Mouse (Mus musculus): ENCODE results near the gene Slc38a3. TPM values are rescaled to one million over a fixed set of nuclear protein-coding genes. Genes with fewer than 3 reads are reported as not detected.
A peak's percentile ranks its signal among the peaks of the same experiment; 100 is the strongest.

Slc38a3 gene
- total RNA-seq (2021) = under 1 TPM; 0.33 to 0.64 TPM
- long read RNA-seq, experiment 1, partial matches to known transcripts = 0 of 1 reads
- long read RNA-seq, experiment 1, other reads (novel, unspliced or antisense) = 0 of 1 reads
- long read RNA-seq, experiment 2 = 0 reads

GRCm38 (mm10) chr9:107669480-107669945 lies at the start of gene Slc38a3:
Gene Slc38a3 (minus strand): TSS chr9:107669530.
- no peak for DNase-seq (ENCODE audit: low spot score in 2 of 2)

DNA sequence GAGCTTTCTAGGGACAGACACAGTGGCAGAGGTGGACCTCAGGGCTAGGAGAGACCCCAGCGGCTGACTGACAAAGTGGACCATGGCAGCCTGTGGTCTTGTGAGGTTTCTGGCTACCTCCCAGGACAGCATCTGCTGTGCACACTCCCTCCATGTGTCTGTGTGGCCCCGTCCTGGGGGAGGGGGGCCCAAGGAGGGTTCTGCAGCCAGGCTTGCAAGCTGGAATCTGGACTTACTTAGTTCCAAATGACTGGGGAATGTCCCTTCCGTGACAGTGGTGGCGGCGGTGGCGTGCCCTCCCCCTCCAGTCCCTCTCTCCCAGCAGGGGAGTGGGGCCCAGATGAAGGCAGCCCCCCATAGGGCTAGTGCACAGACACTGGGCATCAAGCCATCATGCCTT lies 47.6 kb upstream of the Slc38a3 start:
- DNase-seq (ENCODE audit: low spot score in 2 of 2) = no peak

GRCm38 (mm10) chr9:107715632-107716031 lies 46.3 kb upstream of the Slc38a3 start:
- DNase-seq (ENCODE audit: low spot score in 2 of 2) = no peak

DNA sequence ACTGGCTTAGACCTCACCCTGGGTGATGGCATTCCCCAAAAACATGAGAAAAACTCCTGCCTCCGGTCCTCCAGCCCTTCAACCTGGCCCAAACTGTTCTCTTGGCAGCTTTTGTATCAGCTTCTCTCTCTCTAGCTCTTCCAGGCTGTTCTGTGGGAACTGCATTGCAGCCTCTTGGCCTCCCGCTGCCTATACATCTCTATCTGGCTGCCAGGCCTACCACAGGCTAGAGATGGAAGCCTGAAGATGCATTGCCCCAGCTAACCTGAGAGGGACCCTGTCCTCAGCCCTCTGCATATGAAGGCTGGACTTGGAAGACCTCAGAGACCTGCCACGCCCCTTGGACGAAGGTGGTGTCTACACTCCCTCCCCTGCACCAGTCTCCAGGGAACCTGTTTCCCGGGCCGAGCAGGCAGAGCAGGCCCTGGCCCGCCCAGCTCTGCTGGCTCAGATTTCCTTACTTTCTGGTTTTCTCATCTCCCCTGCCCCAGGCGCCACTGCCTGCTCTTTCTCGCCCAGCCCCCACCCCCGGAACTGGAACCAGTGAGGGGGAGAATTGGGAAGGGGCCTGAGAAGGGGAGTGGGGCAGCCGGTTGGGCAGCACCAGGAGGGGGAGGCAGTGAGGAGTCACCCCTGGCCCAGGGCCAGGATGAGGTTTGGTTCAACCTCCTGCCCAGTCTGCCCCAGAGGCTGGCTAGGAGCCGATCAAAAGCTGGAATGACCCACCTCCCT lies 45.1 kb upstream of the Slc38a3 start:
- no peak for DNase-seq (ENCODE audit: low spot score in 2 of 2)

- peak; percentile 79 for DNase-seq (ENCODE audit: low spot score in 2 of 2)
These were observed 40.6 kb upstream of the Slc38a3 start, which contains the start of gene Sema3f for GRCm38 (mm10) chr9:107709697-107710483. Gene Sema3f (minus strand): TSS chr9:107710475.

- DNase-seq (ENCODE audit: low spot score in 2 of 2) = no peak
These were observed 39.9 kb upstream of the Slc38a3 start for GRCm38 (mm10) chr9:107709096-107709696.

DNA sequence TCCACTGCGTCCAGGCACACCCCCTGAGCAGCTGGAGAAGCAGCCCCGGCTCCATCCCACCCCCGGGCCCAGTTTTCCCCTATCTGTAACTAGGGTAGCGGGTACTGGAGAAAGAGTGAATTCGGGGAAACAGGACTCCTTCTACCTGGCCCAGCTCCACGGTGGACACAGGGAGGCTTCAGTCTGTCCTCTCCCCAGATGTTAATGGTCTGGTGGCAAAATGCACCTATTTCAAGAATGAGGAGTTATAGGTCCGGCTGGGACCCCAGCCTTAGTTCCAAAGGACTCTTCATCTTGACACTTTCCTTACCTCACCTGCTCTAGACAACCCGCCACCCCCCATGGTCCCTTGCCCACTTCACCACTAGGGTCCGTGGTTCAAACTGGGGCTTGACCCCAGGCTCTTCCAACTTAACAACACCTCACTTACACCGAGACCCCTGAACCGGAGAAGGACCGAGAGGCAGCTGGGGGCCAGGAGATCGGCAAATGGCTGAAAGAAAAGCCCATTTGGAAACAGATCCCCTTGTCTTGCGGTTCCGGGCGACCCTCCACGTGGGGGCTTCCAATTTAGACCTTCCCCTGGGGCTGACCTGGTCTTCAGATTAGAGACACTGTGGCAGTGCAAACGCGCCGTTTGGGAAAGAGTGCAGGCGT lies 39.2 kb upstream of the Slc38a3 start:
- DNase-seq (ENCODE audit: low spot score in 2 of 2) = no peak

DNA sequence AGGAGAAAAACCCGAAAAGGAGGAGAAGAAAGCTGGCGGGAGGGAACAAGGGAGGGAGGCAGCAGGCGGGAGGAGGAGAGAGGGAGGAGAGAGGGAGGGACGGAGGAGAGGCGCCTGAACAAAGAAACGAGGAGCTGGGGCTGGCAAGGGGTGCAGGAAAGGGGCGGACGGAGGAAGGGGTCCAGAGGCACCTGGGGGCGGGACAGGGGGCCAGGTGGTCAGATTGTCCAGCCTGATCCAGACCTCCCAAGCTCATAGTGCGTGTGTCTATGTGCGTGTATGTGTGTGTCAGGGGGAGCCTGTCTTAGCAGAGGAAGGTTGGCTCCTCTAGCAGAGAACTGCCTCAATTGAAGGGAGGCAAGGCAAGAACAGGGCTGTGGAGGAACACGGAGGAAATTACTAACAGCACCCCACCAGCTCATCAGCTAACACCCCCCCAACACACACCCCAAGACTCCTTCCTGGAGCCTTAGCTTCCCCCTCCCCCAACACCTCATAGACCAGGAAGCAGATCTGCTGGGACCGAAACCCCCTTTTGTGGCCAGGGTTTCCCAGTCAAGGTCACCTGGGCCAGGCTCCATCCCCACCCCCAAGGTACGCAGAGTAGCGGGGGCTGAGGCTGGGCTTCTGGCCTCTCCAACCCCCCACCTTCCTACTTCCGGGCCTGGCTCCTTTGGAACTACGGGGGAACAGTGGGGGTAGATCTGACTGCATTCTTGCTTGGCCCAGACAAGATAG lies 38.5 kb upstream of the Slc38a3 start:
- no peak for DNase-seq (ENCODE audit: low spot score in 2 of 2)

DNA sequence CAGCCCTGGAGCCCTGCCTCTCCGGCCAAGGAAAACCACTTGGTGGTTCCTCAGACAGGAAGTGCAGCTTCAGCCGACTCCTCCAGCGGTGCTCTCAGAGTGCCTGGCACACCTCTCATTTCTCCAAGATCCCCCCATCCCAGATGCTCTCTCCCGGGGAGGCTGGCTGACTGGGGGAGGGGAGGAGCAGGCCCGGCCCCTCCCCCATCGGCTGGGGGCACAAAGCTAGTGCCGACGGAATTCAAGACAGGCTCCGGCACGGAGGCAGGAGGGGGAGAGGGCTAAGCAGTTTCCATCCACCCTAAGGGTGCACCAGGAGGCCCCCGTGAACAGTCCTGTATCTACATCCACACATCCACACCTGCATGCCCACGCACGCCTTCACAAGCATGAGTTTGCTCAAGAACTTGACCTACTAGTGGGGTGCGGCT lies 37.5 kb upstream of the Slc38a3 start:
- no peak for DNase-seq (ENCODE audit: low spot score in 2 of 2)

- DNase-seq (ENCODE audit: low spot score in 2 of 2) = no peak
These were observed 34.2 kb upstream of the Slc38a3 start for GRCm38 (mm10) chr9:107703337-107704122.

DNA sequence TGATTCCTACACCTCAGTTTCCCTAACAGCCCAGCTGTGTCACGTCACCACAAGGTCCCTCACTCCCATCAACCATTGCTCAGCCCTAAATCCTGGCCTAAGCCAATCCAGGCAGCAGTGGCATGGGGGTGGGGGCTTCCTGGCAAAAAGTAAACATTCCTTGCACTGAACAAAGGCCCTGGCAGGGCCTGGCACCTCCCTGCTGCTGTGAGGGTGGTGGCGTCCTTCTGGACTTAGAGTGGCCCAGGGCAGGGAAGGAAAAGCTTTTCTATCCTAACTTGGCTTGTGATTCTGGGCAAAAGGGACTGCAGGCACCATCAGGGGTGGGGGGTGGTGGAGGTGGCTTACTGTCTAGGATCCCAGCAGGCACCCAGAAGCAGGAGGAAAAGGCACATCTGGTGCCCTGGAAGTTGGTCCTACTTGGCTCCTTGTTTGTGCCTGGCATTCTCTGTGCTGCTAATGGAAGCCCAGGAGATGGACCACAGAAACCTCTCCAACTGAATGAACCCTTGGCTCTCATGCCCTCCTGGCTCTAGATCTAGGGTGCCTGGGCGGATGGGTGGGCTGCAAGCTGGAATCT lies 33.4 kb upstream of the Slc38a3 start:
- DNase-seq (ENCODE audit: low spot score in 2 of 2) = no peak

- peak; percentile 66 to 75 for DNase-seq (ENCODE audit: low spot score in 2 of 2)
These were observed 32.3 kb upstream of the Slc38a3 start for GRCm38 (mm10) chr9:107701594-107701993.

DNA sequence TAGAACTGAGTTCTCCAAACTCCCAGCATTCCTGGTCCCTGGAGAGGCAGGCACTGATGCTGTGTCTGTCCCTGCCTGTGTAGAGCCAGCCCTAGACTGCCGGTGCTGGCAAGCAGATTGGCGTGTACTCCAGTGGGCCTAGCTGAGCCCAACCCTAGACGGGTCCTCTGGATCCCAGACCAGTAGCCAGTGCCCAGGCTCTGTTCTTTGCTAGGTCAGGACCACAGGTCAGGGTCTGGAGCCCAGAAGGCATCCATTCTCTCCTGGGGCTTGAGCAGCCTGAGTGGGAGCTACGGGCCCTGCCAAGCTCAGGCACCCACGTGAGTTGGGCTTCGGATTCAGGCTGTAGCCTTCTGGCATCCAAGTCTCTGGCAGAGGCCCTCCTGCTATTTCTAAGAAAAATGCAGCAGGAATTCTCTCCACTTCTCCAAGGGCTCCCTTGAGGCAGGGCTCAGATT lies 30.8 kb upstream of the Slc38a3 start:
- no peak for DNase-seq (ENCODE audit: low spot score in 2 of 2)

GRCm38 (mm10) chr9:107699376-107699980 lies 30.1 kb upstream of the Slc38a3 start:
- no peak for DNase-seq (ENCODE audit: low spot score in 2 of 2)

DNA sequence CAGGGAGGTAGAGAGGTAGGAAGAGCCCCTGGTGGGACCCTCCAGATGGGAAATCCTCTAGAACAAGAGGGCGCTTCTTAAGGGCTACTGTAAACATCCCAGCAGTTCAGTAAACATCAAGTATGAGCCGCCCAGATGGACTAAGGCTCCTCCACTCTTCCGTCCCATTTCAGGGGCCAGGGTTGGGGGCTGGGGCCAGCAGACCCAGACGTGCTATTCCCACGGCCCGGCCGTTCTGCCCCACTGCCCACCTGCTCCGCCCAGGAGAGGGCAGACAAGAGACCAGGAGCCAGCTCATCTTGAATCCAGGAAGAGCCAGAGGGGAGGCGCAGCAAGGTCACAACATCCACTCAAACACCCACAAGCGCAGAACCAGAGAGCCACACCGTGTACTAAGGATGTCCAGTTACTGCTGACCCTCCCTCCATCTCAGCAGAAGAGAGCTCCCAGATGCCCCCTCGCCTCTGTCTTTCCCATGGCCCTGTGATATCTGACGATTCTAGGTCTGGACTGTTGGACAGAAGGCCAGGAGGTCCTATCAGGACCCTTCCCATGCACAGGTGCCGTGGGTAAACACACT lies 29.4 kb upstream of the Slc38a3 start:
- DNase-seq (ENCODE audit: low spot score in 2 of 2) = no peak

GRCm38 (mm10) chr9:107697811-107698521 lies 28.6 kb upstream of the Slc38a3 start:
- no peak for DNase-seq (ENCODE audit: low spot score in 2 of 2)

- no peak for DNase-seq (ENCODE audit: low spot score in 2 of 2)
These were observed 27.7 kb upstream of the Slc38a3 start for GRCm38 (mm10) chr9:107696845-107697610.

All from adrenal gland, adult 18-20 months (tissue).